ENCODE assay signal across 7 mouse cellular contexts in genomic region chr10:93282526-93282964, GRCm38 (mm10). TPM values are rescaled to one million over a fixed set of nuclear protein-coding genes. Genes with fewer than 3 reads are reported as not detected.
DNase-seq lines count a peak whose midpoint lies in the region; ATAC-seq lines count a peak whose summit lies in the region.

No protein-coding gene starts in this region.

- peak overlapping the region; percentile 45; the same call in 1 of the 2 replicates for H3K27ac ChIP-seq in heart, embryonic 10.5 days
- peak overlapping the region; percentile 37; the same call in 1 of the 2 replicates for H3K27ac ChIP-seq in kidney, embryonic 16.5 days (ENCODE audit: low read length)

- DNase-seq in MN1 (ENCODE audit: low spot score) (peak; percentile 79), liver (no peak)
- DNase-seq in adrenal gland, postnatal 36 days: peak; percentile 49 to 71
- DNase-seq in heart, embryonic 10.5 days (ENCODE audit: low spot score): no peak
- DNase-seq in thymus, postnatal 25 days: no peak
- DNase-seq in right cerebral cortex, postnatal 25 days: no peak

- H3K4me1 ChIP-seq in heart, embryonic 10.5 days: peaks cover 44% of the 10 kb centered on the region
- H3K4me1 ChIP-seq in kidney, embryonic 16.5 days (ENCODE audit: insufficient read depth, low read length): peaks cover 50% of the 10 kb centered on the region

- no peaks in the 10 kb centered on the region for H3K27me3 ChIP-seq in heart, embryonic 10.5 days (ENCODE audit: insufficient read depth, poor library complexity, severe bottlenecking)
- no peaks in the 10 kb centered on the region for H3K27me3 ChIP-seq in kidney, embryonic 16.5 days (ENCODE audit: insufficient read depth, low read length)

- 67% methylated on average over 12 of the region's 12 CpGs for WGBS in heart, embryonic 10.5 days
- WGBS in kidney, embryonic 16.5 days: 18% methylated on average over 12 of the region's 12 CpGs

- no peak overlapping the region; the same call in 1 of the 2 replicates for H3K9ac ChIP-seq in kidney, embryonic 16.5 days (replicated peaks; ENCODE audit: low read length)

- H3K4me2 ChIP-seq in kidney, embryonic 16.5 days (replicated peaks; ENCODE audit: low read depth, low read length): no peak overlapping the region

- H3K4me3 ChIP-seq in heart, embryonic 10.5 days: no peak overlapping the region
- no peak overlapping the region for H3K4me3 ChIP-seq in kidney, embryonic 16.5 days (ENCODE audit: low read length)

- no peaks in the 10 kb centered on the region for H3K9me3 ChIP-seq in heart, embryonic 10.5 days
- no peaks in the 10 kb centered on the region for H3K9me3 ChIP-seq in kidney, embryonic 16.5 days (ENCODE audit: low read length)

- peak; percentile 77 for ATAC-seq in kidney, embryonic 16.5 days (ENCODE audit: low FRiP score, low TSS enrichment)

- H3K36me3 ChIP-seq in heart, embryonic 10.5 days: peaks cover 51% of the 10 kb centered on the region
- H3K36me3 ChIP-seq in kidney, embryonic 16.5 days (ENCODE audit: insufficient read depth, low read length): peaks cover 24% of the 10 kb centered on the region

RNA-seq across cellular contexts. Expression of gene Elk3, which starts 28.4 kb away (rescaled TPM):
- 10 to 100 TPM; 40.2 to 42.0 TPM for total RNA-seq in adrenal gland, postnatal 36 days (2021)
- polyA plus RNA-seq in heart, embryonic 10.5 days (2016; fragmentation: Nextera tagmentation; extraction: Ambion mirVana): 23.6 and 25.9 TPM in 2 replicates
- polyA plus RNA-seq in kidney, embryonic 16.5 days (2015; fragmentation: Nextera tagmentation; extraction: Ambion mirVana): 41.3 and 45.6 TPM in 2 replicates

Comparison
In these comparisons a context has a peak if more than half of its experiments do, and no peak if none do; other contexts are left out.
1. DNase-seq: peak in MN1 (single experiment) and adrenal gland, postnatal 36 days (2 of 2); none in heart, embryonic 10.5 days (single experiment), thymus, postnatal 25 days (single experiment), liver (single experiment) and right cerebral cortex, postnatal 25 days (single experiment).